Mouse (Mus musculus) stomach, postnatal 0 days (tissue): ENCODE measurements around the gene Hoxd12.

Source experiments
- CTCF ChIP-seq: IDR thresholded peaks from 2 replicates; pipeline ENCODE4 v1.5.1; 2016; ENCODE audit warnings: antibody characterized with exemption, low read depth, mild to moderate bottlenecking, moderate library complexity
- EP300 ChIP-seq: optimal IDR thresholded peaks from 2 replicates; pipeline ENCODE3; 2016; ENCODE audit warnings: antibody characterized with exemption

DNA sequence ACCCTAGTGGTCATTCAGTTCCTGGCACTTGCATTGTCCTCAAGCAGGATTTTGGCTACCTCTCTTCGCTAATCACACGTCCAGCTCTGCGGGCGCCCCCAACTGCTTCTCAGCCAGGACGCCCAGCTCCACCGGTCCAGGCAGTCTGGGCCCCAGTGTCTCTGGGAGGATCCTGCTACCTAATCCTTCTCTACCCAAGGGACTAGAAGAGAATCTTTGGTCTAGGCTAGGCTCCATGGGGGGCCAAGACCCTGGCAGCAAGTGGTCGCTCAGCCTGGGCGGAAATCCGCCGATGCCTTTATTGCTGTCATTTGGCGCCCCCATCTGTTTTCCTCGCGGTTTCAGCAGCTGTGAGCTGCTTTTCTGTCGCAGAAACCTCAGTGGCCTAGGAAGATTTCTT is 13.1 kb upstream of the Hoxd12 start:
- TF ChIP-seq CTCF, result peak; percentile 69
- no peak for TF ChIP-seq EP300
